Mouse (Mus musculus) midbrain, embryonic 13.5 days (tissue): ENCODE measurements around the gene Nudt14. TPM values are rescaled to one million over a fixed set of nuclear protein-coding genes. Genes with fewer than 3 reads are reported as not detected.

Experiments used
- ATAC-seq: fragments of 200-750 bp; cut with Nextera tagmentation; 2 replicates; pipeline ENCODE4 v1.8.0; 2017; ENCODE audit warnings: mild to moderate bottlenecking, moderate TSS enrichment, moderate library complexity
- H3K27ac ChIP-seq: fragments of 300-500 bp; sonication (generic); 2 replicates; pipeline ENCODE4 v1.5.1; 2015; ENCODE audit warnings: inconsistent platforms, mild to moderate bottlenecking, moderate library complexity
- H3K27me3 ChIP-seq: fragments of 300-500 bp; sonication (generic); 2 replicates; pipeline ENCODE4 v1.6.1; 2015; ENCODE audit warnings: mild to moderate bottlenecking, inconsistent platforms
- H3K36me3 ChIP-seq: fragments of 300-500 bp; sonication (generic); 2 replicates; pipeline ENCODE4 v1.6.1; 2015; ENCODE audit warnings: mild to moderate bottlenecking, inconsistent platforms
- H3K4me1 ChIP-seq: fragments of 300-500 bp; sonication (generic); replicated peaks from 2 replicates; pipeline ENCODE4 v1.6.1; 2015; ENCODE audit warnings: inconsistent platforms
- H3K4me2 ChIP-seq: fragments of 300-500 bp; sonication (generic); replicated peaks from 2 replicates; pipeline ENCODE4 v1.6.1; 2015; ENCODE audit warnings: moderate library complexity, mild to moderate bottlenecking, inconsistent platforms
- H3K4me3 ChIP-seq: fragments of 300-500 bp; sonication (generic); replicated peaks from 2 replicates; pipeline ENCODE4 v1.5.1; 2015; ENCODE audit warnings: mild to moderate bottlenecking, inconsistent platforms
- H3K9ac ChIP-seq: fragments of 300-500 bp; sonication (generic); replicated peaks from 2 replicates; pipeline ENCODE4 v1.6.1; 2015; ENCODE audit warnings: mild to moderate bottlenecking, inconsistent platforms
- H3K9me3 ChIP-seq: fragments of 300-500 bp; sonication (generic); 2 replicates; pipeline ENCODE4 v1.6.1; 2016; ENCODE audit warnings: mild to moderate bottlenecking, inconsistent platforms
- WGBS: fragments of 180-500 bp; shearing (Covaris S2); methylation state at CpG from one replicate; pipeline ENCODE4 v1.1.7; 2015; 5-methylcytosine and 5-hydroxymethylcytosine counted together
- polyA plus RNA-seq: library from polyadenylated mRNA; unstranded; fragments of >200 nt; fragmentation: Nextera tagmentation; extraction: Ambion mirVana; gene quantifications from 2 replicates; pipeline ENCODE4 v1.2.1, GENCODE M21; 2015

The Nudt14 gene
- polyA plus RNA-seq, 1 experiment from 2014 or later: 61.9 TPM

DNA sequence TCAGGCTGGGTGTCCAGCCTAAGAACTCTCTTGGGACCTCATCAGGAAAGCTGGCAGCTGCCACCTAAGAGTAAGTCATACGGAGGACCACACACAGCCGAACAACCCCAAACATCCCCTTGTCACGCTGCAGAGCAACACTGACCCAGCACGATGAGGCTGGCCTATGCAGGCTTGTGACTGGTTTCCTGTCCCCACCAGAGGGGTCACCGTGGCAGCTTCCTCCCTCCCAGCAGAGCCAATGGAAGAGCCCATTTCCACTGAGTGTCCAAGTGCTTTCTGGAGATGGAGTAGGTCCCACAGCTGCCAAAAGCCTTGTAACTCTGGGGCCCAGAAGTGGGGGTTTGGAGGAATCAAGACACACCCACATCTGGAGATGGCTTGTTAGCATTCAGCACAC lies 19.9 kb upstream of the Nudt14 start:
- no peaks in the 10 kb centered on the region for H3K9me3 ChIP-seq
- no peak overlapping the region for H3K27ac ChIP-seq
- H3K36me3 ChIP-seq: peaks cover 74% of the 10 kb centered on the region
- no peak overlapping the region for H3K4me2 ChIP-seq
- H3K4me1 ChIP-seq: no peaks in the 10 kb centered on the region
- H3K9ac ChIP-seq: no peak overlapping the region
- WGBS: 73% methylated on average over 5 of the region's 5 CpGs
- no peak for ATAC-seq
- no peak overlapping the region for H3K4me3 ChIP-seq
- no peaks in the 10 kb centered on the region for H3K27me3 ChIP-seq

DNA sequence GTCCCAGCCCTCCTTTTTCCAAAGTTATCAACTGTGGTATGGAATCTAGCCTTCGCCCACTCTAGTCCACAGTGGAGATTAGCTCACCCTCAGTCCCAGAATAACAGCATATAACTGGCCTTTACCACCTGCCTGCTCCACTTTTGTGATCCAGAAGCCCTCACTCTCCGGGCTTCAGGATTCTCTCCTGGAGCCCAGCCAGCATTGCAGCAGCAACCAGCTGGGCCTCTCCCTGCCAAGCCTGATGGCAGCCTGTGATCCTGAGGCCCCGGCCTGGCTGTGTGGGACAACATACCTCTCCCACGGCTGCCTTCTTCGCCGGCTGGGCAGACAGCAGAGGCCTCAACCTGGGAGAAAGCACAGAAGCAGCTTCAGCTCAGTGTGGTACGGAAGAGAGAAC lies 19.5 kb upstream of the Nudt14 start:
- H3K36me3 ChIP-seq: peaks cover 69% of the 10 kb centered on the region
- H3K4me1 ChIP-seq: no peaks in the 10 kb centered on the region
- H3K4me2 ChIP-seq: no peak overlapping the region
- no peak for ATAC-seq
- no peak overlapping the region for H3K27ac ChIP-seq
- no peak overlapping the region for H3K9ac ChIP-seq
- no peak overlapping the region for H3K4me3 ChIP-seq
- H3K9me3 ChIP-seq: no peaks in the 10 kb centered on the region
- H3K27me3 ChIP-seq: no peaks in the 10 kb centered on the region
- WGBS: 79% methylated on average over 7 of the region's 7 CpGs

DNA sequence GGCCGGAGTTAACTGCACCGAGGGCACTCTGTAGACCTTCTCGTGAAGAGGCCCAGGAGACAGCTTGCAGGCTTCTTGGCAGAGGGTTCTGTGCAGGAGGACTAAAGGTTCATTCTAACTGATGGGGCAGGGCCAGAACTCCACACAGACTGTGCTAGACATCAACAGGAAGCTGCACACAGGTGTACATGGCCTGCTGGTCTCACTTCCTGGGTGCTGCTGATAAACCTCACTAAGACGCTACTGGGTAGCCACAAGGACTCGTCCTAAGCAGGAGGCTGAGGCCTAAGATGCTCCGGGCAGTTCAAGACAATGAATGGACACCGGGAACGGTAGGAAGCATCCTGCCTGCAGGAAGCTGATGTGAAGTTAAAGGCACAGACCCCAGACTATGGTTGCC lies 17.5 kb upstream of the Nudt14 start:
- Histone ChIP-seq H3K4me3 (no peak overlapping the region), H3K27me3 (no peaks in the 10 kb centered on the region), H3K4me1 (no peaks in the 10 kb centered on the region), H3K4me2 (no peak overlapping the region), H3K36me3 (peaks cover 51% of the 10 kb centered on the region), H3K9ac (no peak overlapping the region), H3K27ac (no peak overlapping the region), H3K9me3 (no peaks in the 10 kb centered on the region)
- no peak for ATAC-seq
- 87% methylated on average over 8 of the region's 8 CpGs for WGBS

DNA sequence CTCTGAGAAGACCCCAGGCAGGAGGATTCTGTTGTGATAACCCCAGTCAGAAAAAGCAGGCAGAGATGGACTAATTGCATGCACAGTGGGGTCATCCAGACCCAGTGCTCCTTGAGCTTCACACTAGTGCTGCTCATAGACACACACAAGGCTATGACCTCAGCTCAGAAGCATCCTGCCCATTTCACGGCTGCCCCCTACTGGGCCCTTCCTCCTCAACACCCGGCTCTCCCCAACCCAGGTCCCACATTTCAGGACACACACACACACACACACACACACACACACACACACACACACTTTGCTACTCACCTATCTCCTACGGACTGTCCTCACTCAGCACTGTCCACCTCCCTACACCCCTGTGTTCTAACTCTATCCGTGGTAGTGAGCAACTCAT lies 16.4 kb upstream of the Nudt14 start:
- no peak overlapping the region for H3K4me2 ChIP-seq
- no peak overlapping the region for H3K4me3 ChIP-seq
- no peaks in the 10 kb centered on the region for H3K4me1 ChIP-seq
- WGBS: 46% methylated on average over 4 of the region's 4 CpGs
- H3K27ac ChIP-seq: no peak overlapping the region
- peak; percentile 14; the same call in 1 of the 2 replicates for ATAC-seq
- no peak overlapping the region for H3K9ac ChIP-seq
- no peaks in the 10 kb centered on the region for H3K27me3 ChIP-seq
- no peaks in the 10 kb centered on the region for H3K9me3 ChIP-seq
- H3K36me3 ChIP-seq: peaks cover 40% of the 10 kb centered on the region

DNA sequence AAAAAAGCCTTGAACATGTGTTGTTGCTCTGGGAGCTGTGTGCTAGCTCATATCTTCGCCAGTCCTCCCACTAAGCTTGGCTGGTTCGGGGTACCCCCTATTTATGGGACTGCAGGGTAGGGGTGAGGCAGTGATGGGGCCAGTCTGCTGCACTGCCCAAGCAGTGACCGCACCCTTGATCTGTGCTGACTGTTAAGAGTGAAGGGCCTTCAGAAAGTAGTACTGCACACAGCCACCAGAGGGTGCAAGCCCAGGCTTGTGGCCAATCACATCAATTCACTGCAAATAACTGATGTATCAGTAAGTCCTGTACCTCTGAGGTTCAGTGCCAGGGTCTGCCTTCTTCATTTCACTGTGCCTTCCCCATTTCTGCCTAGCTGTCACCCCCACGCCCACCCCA lies 13.9 kb upstream of the Nudt14 start:
- Histone ChIP-seq H3K9ac (no peak overlapping the region), H3K4me3 (no peak overlapping the region), H3K4me2 (no peak overlapping the region), H3K27me3 (no peaks in the 10 kb centered on the region), H3K36me3 (peaks cover 15% of the 10 kb centered on the region), H3K27ac (no peak overlapping the region), H3K9me3 (no peaks in the 10 kb centered on the region), H3K4me1 (peaks cover 12% of the 10 kb centered on the region)
- ATAC-seq: peak; percentile 59; the same call in 1 of the 2 replicates
- 32% methylated on average over 4 of the region's 4 CpGs for WGBS

DNA sequence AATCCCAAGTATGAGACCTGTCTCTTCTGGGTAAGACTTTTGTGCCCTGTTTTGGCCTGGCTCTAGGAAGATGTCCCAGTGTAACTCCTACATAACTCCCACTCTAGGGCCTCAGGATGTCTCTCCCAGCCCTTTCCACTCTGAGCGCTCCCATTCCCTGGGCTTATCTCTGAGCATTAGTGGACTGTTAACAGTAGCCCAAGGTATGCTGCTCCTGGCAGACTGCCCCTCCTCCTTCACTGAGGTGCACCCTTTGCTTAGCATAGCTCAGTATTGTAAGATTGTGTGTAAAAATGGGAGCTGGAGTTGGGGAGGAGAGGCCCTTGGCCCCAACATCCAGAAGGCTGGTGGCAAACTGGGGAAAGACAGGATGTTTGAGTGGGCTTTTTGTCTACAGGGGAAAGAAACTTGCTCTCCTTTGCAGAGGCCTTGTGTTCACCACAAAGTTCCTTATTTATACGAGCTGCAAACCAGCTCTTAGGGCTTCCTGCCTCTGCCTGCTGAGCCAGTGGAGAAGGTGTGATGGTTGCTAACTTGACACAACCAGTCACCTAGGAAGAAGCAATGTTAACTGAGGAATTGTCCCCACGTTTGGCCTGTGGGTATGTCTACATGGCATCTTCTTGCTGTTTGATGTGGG lies 11.1 kb upstream of the Nudt14 start:
- H3K4me2 ChIP-seq: no peak overlapping the region
- no peaks in the 10 kb centered on the region for H3K27me3 ChIP-seq
- H3K36me3 ChIP-seq: no peaks in the 10 kb centered on the region
- H3K9ac ChIP-seq: no peak overlapping the region
- H3K27ac ChIP-seq: no peak overlapping the region
- no peak overlapping the region for H3K4me3 ChIP-seq
- H3K9me3 ChIP-seq: no peaks in the 10 kb centered on the region
- WGBS: 88% methylated on average over 3 of the region's 3 CpGs
- ATAC-seq: no peak
- peaks cover 26% of the 10 kb centered on the region for H3K4me1 ChIP-seq

DNA sequence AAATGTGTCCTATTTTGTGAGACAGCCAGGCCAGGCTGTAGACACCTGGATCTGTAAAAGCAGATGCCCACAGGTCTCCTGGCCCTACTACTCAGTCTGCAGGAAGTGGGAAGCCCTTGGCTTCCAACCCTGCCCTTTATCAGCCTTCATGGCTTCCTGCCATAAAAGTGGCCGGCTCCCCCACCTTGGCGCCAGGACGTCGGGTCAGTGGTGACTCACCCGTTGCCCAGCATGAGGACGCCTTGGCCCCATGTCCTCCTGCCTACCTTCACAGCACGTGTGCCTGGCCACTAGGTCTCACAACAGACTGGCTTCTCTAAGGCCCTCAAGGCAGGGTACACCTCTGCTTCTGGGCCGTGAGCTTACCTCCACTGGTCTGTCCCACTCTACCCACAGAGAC lies 10.5 kb upstream of the Nudt14 start:
- no peaks in the 10 kb centered on the region for H3K9me3 ChIP-seq
- H3K27me3 ChIP-seq: no peaks in the 10 kb centered on the region
- H3K4me3 ChIP-seq: no peak overlapping the region
- H3K9ac ChIP-seq: no peak overlapping the region
- no peak for ATAC-seq
- peaks cover 26% of the 10 kb centered on the region for H3K4me1 ChIP-seq
- no peak overlapping the region for H3K27ac ChIP-seq
- 78% methylated on average over 8 of the region's 8 CpGs for WGBS
- no peak overlapping the region for H3K4me2 ChIP-seq
- H3K36me3 ChIP-seq: no peaks in the 10 kb centered on the region

DNA sequence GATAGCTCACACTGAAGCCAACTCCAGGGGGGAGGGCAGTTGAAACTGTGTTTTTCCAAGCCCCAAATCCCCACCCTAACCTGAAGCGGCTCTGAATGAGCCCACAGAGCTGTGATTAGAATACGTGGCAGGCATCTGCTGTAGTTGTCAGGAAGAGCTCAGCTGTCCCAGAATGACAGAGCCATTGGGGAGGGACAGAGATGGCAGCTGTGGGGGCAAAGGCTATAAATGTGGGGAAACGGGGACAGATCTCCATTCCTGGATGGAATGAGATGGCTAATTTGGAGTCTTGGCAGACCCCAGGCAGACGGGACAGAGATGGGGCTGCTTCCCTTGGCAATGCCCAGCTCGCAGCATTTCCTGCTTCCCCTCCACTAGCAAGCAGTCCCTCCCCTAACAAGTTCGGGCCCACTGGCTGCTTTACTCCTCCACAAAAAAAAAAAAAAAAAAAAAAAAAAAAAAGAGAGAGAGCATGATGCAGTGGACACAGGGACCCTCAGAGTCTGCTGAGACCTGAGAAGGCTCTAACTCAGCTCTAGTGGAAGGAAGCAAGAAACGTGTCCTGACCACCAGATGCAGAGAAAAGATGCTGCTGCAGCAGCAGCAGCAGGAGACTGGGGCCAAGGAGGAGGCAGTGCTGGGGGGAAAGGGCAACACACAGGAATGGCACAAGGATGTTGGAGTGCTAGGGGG lies 9.4 kb upstream of the Nudt14 start:
- H3K4me3 ChIP-seq: no peak overlapping the region; the same call in 1 of the 2 replicates
- ATAC-seq: no peak
- WGBS: 25% methylated on average over 7 of the region's 7 CpGs

DNA sequence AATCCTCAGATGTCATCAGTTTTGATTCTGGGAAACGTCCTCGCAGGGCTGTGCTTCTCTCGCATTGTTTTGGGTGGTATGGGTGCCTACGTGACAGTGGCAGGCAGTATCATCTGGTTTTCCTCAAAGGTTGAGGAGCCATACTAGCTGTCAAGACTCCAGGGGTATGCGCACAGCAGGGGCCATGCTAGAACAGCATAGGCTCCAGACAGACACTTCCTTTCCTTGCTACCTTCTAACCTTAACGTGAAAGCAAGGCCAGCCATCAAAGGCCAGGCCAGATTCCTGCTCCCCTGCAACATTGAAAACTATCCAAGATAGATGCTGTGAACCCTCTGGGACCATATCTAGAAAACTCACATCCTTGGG lies 8.8 kb upstream of the Nudt14 start:
- H3K9ac ChIP-seq: peak overlapping the region; percentile 82
- peak; percentile 44 for ATAC-seq
- no peaks in the 10 kb centered on the region for H3K9me3 ChIP-seq
- H3K36me3 ChIP-seq: no peaks in the 10 kb centered on the region
- peak overlapping the region; percentile 52 for H3K4me3 ChIP-seq
- peak overlapping the region; percentile 91 for H3K27ac ChIP-seq
- H3K4me2 ChIP-seq: peak overlapping the region; percentile 80
- WGBS: 8% methylated on average over 6 of the region's 6 CpGs
- peaks cover 26% of the 10 kb centered on the region for H3K4me1 ChIP-seq
- no peaks in the 10 kb centered on the region for H3K27me3 ChIP-seq

More for the DNA sequence above, 9.4 kb upstream of the Nudt14 start:
- H3K9ac ChIP-seq: peak overlapping the region; percentile 82
- no peaks in the 10 kb centered on the region for H3K9me3 ChIP-seq
- H3K4me2 ChIP-seq: peak overlapping the region; percentile 80
- H3K27me3 ChIP-seq: no peaks in the 10 kb centered on the region
- H3K4me1 ChIP-seq: peaks cover 26% of the 10 kb centered on the region
- H3K27ac ChIP-seq: peak overlapping the region; percentile 91
- no peaks in the 10 kb centered on the region for H3K36me3 ChIP-seq

DNA sequence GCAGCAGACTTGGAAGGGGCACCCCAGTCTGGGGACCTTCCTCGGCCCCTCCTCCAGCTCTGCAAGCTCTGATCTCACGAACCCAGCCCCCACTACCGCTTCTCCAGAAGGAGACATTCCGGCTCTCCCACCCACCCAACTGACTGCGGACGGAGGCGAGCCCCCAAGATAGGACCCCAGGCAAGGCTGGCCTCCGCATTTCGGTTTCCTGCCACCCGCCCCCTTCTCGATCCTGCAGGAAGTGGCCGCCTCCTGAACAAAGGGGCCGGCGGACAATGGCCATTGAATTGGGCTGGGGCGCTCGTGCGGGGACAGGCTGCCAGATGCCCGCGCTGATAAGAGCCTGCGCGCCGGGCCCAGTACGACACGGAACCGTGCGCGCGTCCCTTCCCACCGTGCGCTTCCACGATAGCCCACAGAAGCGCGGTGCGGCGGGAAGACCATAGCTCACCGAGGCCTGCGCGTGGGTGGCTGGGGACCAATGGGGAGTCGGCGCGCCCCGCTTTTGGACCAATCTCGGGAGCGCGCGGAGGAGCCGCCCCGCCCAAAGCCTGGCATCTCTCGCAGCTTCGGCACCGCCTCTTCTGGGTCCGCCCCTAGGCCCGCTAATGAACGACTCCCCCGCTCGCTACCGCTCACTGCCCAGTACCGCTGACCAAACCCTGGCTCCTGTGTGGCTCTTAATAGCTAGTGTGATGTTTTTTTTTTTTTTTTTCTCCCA lies 8.3 kb upstream of the Nudt14 start:
- WGBS: under 1% methylated on average over 58 of the region's 58 CpGs
- peak; percentile 89 for ATAC-seq
- Histone ChIP-seq H3K36me3 (no peaks in the 10 kb centered on the region), H3K27ac (peak overlapping the region; percentile 91), H3K4me3 (peak overlapping the region; percentile 52), H3K4me1 (peaks cover 26% of the 10 kb centered on the region), H3K9me3 (no peaks in the 10 kb centered on the region), H3K4me2 (peak overlapping the region; percentile 80), H3K27me3 (no peaks in the 10 kb centered on the region), H3K9ac (peak overlapping the region; percentile 82)

DNA sequence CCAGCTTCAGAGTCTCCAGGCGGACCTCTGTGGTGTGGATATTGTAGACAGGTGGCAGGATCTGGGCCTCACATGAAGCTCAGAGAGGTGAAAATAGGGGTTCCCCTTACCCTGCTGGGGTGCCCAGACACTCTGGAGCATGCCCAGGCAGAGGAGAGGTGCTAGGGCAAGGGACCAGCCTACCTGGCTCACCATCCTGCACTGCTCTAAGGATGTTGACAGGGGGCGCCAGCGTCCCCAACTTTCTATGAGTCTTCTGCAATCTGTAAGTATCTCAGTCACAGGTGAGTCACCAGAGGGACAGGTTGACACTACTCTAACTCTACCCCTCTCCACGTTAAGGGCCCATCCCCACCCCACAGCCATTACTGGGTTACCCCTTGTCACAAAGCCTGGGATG lies 5.4 kb upstream of the Nudt14 start:
- Histone ChIP-seq H3K36me3 (no peaks in the 10 kb centered on the region), H3K4me2 (no peak overlapping the region), H3K4me1 (peaks cover 28% of the 10 kb centered on the region), H3K9ac (no peak overlapping the region), H3K4me3 (no peak overlapping the region), H3K27ac (no peak overlapping the region), H3K27me3 (no peaks in the 10 kb centered on the region), H3K9me3 (no peaks in the 10 kb centered on the region)
- ATAC-seq: no peak
- WGBS: 29% methylated on average over 4 of the region's 4 CpGs

DNA sequence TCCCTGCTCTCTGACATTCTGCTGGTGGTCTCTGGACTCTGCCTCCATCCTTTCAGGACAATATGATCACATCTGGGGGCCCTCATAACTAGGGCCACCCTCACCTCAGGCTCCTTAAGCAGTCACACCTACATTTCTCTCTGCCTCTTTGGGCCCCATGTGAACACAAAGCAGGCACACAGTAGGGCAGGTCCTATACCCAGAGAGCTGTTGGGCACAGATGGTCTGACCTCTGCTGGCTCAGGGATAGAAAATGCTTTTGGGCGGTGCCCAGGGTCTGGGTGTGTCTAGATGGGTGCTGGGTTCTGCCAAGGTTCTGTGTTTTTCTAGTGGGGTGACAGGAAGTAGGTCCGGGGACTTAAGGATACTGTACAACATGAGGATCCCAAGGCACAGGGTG lies 1.7 kb upstream of the Nudt14 start:
- H3K4me1 ChIP-seq: peaks cover 34% of the 10 kb centered on the region
- H3K4me2 ChIP-seq: no peak overlapping the region
- no peak overlapping the region for H3K9ac ChIP-seq
- 90% methylated on average over 2 of the region's 2 CpGs for WGBS
- H3K36me3 ChIP-seq: no peaks in the 10 kb centered on the region
- no peak overlapping the region for H3K4me3 ChIP-seq
- H3K27ac ChIP-seq: no peak overlapping the region
- no peaks in the 10 kb centered on the region for H3K9me3 ChIP-seq
- H3K27me3 ChIP-seq: no peaks in the 10 kb centered on the region
- ATAC-seq: no peak
